Mouse (Mus musculus) mouse embryonic stem cell (cell line): Measurements from ENCODE around the gene Crcp.

Experiments used
- in situ Hi-C, 2 experiments: fragments of 300-500 bp; cut with MboI; formaldehyde crosslinking; loops; 1 replicate in 1 of 2; 3 replicates in 1 of 2; pipeline ENCODE4 v1.14.3; 2019 to 2020; ENCODE audit warnings: low sequenced_read_pairs in 2 of 2, low pct_unique_long_range_greater_than_20kb in 1 of 2, mixed read lengths in 1 of 2; ENCODE audit not compliant: unreplicated experiment in 1 of 2

The Crcp gene

DNA sequence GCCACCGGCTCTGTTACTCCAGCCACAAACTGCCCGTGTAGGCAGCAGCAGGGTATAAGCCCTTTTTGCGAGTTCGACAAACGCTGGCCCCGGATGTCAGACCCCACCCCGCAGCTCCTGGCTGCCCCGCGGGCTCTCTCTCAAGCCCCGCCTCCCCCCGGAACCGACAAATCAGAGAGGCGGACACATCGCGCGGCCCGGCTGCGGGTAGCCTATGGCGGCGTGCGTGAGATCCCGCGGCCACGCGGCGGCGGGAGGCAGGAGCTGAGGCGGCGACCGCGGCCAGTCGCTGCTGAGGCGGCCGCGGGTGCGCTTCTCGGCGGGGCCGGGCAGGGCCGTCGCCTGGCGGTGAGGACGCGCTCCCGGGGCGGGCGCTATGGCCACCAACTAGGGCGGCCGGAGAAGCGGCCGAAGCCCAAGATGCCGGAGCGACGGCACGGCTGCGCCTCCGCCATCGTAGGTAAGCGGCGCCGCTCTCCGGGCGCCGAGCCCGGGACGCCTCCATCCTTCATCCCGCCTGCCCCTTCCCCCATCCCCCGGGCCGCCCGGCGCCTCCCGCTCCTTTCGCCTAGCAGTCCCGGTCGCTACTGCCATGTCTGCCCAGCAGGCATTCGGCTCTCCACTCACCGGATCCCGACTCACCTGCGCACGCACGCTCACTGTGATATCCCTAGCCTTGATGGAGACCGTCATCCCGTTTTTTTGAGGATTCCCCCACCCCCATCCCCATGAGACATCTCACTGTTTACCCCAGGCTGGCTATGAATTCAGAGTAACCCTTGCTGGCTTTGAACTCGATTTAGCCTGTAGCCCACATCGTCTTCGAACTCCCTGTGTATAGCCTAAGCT is 50.3 kb downstream of the Crcp start:
- in situ Hi-C loops: loop anchor here in 1 of 2 experiments (5.0 kb wide), 1 partner anchor 58 kb away; no protein-coding TSS in a partner anchor

DNA sequence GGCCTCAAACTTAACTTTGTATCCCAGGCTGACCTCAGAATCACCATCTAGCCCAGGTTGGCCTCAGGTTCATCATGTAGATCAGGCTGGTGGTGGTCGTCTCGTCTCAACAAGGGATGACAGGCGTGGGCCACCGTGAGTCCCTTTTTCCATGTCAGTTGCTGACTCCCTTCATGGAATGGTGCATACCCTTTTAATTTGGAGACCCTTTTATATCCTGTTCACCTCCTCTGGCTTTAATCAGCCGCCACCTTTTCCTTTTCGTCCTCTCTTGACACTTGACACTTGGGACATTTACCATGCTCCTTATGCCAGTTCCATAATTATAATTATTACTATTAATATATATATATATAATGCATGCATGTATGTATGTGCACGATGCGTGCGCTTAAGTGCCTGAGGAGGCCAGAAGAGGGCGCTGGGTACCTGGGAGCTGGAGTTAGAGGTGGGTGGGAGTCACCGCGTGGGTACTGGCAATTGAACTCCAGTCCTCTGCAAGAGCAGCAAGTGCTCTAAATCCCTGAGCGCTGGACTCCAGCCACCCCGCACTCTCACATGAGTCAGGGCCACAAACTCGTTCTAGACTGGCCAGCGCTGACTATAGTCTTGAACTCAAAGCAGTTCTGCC is 51.1 kb downstream of the Crcp start:
- in situ Hi-C loops: loop anchor here in 1 of 2 experiments (5.0 kb wide), 1 partner anchor 57 kb away; no protein-coding TSS in a partner anchor

DNA sequence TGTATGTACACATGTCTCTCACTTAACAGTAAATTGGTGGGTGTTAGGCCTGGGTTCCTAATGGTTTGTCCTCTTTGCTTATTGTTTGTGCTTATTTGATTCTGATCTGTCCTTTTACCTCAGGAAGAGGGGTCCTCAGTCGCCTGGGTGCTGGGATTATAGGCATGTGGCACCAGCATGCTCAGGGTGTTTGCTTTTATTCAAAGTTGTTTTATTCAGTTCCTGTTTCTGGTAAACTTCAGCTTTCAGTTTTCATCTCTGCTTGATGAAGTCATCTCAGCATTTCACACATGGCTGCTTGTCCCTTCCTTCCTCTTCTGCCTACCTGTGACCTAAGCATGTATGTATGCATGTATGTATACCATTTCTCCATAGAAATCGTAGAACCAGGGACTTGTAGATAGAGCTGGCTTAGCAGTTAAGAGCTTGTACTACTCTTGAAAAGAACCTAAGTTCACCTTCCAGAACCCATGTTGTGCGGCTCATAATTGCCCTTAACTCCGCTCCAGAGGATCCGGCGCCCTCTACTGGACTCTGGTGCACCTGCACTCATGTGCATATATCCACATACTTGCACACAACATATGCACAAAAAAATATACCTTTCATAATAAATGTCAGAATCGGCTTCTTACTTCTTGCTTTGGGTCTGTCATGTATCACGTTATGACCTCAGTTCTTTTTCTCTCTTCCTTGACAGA is 52.2 kb downstream of the Crcp start:
- in situ Hi-C loops: loop anchor here in 1 of 2 experiments (5.0 kb wide), 1 partner anchor 56 kb away; no protein-coding TSS in a partner anchor

DNA sequence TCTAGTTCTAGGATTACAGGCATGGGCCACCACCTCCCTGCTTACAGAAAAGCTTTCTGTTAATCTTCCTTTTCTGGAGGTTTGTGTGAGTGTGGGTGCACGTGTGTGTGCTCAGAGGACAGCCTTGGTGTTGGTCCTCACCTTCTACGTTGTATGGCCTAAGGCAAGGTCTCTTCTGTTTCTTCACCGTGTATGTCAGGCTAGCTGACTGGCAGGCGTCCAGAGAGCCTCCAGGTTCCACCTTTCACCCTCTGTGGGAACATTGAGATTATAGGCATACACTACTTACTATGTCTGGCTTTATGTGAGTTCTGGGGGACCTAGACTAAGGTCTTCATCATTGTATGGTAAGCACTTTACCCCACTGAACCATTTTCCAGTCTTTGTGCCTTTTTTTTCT is 53.3 kb downstream of the Crcp start:
- in situ Hi-C loops: loop anchor here in 1 of 2 experiments (5.0 kb wide), 1 partner anchor 55 kb away; no protein-coding TSS in a partner anchor

DNA sequence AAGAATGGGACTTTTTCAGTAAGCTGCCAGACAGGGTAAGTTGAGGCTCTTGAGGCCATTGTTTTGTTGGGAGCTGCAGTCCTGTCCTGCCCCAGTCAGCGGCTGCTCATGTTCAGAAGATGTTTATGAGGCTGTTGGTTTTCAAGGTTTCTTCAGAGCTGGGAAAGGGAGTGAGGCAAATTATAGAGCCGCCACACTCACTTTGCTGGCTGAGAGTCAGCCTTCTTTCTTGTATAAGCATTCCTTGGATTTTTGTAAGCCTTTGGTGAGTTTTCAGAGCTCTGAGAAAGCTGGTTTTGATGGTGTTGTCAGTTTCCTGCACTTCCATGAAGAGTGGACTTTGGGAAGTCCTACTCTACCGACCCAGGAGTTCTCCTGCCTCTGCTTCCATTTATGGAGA is 55.2 kb downstream of the Crcp start:
- in situ Hi-C loops: loop anchor here in 1 of 2 experiments (5.0 kb wide), 1 partner anchor 53 kb away; no protein-coding TSS in a partner anchor

DNA sequence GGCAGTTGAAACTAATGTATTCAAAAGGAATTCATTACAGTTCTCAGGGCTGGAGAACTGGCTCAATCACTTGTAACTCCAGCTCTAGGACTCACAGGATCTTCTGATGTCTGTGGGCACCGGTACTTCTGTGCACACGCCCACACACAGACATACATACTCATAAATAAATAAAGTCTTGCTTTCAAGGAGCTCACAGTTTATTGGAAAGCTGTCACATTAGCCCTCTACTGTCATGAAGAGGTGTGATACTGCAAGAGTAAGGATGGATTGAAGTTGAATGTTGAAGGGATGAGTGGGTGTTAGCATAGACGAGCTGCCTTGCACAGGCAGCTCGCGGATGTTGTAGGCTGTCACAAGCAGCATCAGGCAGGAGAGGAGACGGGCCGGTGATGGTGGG is 58.9 kb downstream of the Crcp start:
- in situ Hi-C loops: no loop called here

DNA sequence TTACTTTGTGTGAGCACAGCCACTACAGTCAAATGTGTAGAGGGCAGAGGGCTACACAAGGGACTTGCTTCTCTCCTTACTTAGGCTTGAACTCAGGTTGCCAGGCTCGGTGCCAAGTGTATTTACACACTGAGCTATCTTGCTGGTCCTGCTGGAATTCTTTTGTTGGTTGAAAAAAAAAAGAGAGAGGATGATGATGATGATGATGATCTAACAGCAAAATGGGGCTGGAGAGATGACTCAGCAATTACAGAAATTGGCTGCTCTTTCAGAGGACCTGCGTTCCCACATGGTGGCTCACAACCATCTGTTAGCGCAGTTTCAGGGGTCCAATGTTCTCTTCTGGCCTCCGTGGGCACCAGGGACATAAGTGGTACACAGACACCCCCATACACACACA is 59.5 kb downstream of the Crcp start:
- in situ Hi-C loops: no loop called here

DNA sequence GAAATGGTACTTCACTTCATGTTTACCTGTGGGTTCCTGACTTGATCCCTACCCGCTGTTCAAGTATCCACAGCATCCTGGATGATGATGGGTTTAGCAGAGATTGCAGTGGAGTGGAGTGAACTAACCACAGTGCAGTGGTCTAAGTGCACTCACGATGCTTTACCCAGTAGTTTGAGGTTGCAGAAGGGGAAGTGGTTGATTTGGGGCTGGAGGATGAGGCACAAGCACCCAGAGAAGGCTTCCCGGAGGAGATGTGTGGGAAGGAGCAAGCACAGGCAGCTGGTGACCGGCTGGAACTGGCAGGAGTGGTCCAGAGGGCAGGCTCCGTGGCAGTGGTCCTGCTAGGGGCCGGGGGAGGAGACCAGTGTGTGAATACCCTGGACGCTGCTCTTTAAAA is 60.1 kb downstream of the Crcp start:
- in situ Hi-C loops: no loop called here

DNA sequence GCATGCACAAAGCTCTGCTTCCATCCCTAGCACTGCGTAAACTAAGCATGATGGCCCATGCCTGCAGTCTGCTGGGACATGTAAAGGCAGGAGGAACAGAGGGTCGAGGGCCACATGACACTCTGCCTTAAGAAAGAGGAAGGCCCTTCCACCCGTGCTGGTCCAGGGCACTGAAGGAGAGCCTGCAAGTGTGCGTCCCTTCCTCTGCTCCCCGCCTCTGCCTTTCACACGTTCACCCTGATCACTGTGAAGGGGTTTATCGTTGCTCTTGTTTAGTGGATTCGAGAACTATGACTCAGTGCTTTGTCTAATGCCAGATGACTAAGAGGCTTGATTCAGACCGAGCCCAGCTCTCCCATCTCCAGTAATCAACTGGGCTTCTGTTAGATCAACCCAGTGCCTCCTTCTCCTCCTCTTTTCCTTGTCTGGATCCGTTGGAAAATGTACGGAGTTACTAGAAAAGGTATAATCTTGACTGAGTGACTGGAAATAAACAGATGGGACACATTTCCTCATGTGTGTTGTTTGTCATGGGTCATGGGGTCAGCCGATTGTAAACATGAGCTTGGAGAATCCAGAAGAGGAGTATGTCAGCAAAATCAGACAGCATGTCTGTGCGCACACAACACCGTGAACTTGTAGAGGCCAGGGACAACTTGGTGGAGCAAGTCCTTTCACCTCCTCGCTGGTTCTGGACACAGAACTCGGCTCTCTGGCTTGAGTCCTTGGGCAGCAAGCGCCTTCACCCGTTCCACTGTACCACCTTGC is 60.7 kb downstream of the Crcp start:
- in situ Hi-C loops: no loop called here

DNA sequence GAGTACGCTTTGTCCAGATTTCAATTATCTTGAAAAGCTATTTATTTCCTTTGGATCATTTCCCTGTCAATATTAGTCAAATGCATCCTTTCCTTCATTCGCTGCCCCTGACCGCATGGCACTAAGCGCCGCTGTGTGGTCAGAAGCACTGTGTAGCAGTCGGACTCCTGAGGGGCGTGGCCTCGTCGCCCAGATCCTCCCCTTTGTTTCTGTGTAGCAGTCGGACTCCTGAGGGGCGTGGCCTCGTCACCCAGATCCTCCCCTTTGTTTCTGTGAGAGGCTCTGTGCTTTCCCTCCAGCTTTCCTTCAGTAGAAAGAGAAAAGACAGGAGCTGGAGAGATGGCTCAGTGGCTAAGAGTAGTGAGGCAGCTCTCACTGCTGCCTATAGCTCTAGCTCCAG is 67.7 kb downstream of the Crcp start:
- in situ Hi-C loops: no loop called here

DNA sequence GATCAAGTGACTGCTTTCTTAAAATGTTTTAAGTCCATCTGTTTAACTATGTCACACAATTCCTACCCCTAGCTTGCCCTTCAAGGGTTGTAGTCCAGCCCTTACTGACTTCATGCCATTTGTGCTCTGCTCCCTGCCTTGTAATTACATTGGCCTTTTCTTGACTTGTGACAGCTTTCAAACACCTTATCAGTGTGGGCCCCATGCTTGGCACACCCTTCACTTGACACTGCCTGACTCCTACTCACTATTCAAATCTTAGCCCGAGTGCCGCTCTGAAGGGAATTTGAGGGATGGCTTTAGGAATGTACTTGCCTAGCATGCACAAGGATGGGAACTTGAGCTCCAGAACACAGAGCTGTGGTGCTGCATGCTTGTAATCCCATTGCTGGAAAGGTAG is 68.7 kb downstream of the Crcp start:
- in situ Hi-C loops: no loop called here

DNA sequence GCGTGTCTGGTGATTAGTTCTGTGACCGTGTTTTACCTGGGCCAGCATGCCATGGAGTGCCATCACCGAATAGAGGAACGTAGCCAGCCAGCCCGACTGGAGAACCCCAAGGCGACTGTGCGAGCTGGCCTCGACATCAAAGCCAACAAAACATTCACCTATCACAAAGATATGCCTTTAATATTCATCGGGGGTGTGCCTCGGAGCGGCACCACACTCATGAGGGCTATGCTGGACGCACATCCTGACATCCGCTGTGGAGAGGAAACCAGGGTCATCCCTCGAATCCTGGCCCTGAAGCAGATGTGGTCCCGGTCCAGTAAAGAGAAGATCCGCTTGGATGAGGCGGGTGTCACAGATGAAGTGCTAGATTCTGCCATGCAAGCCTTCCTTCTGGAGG is 72.6 kb downstream of the Crcp start:
- in situ Hi-C loops: no loop called here

DNA sequence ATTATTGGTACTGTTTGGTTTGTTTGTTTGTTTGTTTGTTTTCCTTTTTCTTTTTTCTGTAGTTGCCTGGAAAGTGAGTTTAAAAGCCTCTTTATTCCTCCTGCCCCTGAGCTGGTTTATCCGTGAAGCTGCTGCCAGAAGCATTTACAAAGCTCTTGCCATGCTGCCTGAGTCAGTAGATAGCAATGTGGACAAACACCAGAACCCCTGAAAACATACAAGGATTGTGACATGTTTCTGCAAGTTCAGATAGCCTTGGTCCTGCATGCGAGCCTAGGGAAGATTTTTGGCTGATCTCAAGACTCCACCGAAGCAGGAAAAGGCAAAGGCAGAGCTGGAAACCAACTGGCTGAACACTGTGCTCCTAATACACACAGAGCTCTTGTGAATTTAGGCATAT is 80.3 kb downstream of the Crcp start:
- in situ Hi-C loops: no loop called here
